ENCODE assay signal across 19 mouse cellular contexts in the genomic region with DNA sequence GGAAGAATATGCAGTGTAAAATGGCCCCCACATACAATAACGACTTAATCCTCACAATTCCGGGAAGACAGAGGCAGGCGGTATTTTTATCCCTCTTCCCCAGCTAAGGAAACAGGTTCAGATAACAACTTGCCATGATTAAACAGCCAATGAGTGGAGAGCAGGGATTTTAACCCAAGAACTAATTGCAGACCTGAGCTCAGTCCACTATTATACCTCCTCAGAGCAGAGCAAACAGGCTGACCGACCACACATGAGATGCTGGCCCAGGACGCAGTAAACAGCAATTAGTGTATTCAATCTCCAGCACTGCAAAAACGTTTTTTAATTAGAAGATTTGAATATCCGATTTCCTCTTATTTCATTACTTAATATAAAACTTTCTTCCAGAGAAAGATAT. TPM values are rescaled to one million over a fixed set of nuclear protein-coding genes. Genes with fewer than 3 reads are reported as not detected.
DNase-seq lines count a peak whose midpoint lies in the region; ATAC-seq lines count a peak whose summit lies in the region.
"Had no signal": no experiment of that assay in that cellular context is flagged by ENCODE, and none has a peak within 500 bp of the region (broad histone marks: within the 10 kb centered on the region; RNA-seq: fewer than 3 reads in every experiment).

No protein-coding gene starts in this region.

- H3K27me3 ChIP-seq in heart, embryonic 15.5 days: peaks cover 7% of the 10 kb centered on the region; the same call in 1 of the 2 replicates
- H3K27me3 ChIP-seq in midbrain, embryonic 11.5 days (ENCODE audit: control insufficient read depth, insufficient read depth, low read length): no peaks in the 10 kb centered on the region; the same call in 1 of the 2 replicates
- no peaks in the 10 kb centered on the region for H3K27me3 ChIP-seq in midbrain, embryonic 15.5 days (replicated peaks)
- H3K27me3 ChIP-seq: intestine, embryonic 15.5 days; kidney, embryonic 15.5 days had no signal

- no peak overlapping the region for H3K9ac ChIP-seq in heart, embryonic 15.5 days
- H3K9ac ChIP-seq in midbrain, embryonic 11.5 days (ENCODE audit: low read length): no peak overlapping the region
- no peak overlapping the region for H3K9ac ChIP-seq in midbrain, embryonic 15.5 days
- H3K9ac ChIP-seq: forebrain, embryonic 12.5 days; heart, embryonic 12.5 days; hindbrain, embryonic 14.5 days; intestine, embryonic 15.5 days; kidney, embryonic 15.5 days had no signal

- H3K9me3 ChIP-seq in heart, embryonic 15.5 days (replicated peaks): no peaks in the 10 kb centered on the region
- no peaks in the 10 kb centered on the region for H3K9me3 ChIP-seq in midbrain, embryonic 11.5 days (ENCODE audit: control insufficient read depth, low read length)
- no peaks in the 10 kb centered on the region for H3K9me3 ChIP-seq in midbrain, embryonic 15.5 days
- H3K9me3 ChIP-seq: forebrain, embryonic 12.5 days; heart, embryonic 12.5 days; hindbrain, embryonic 10.5 days; intestine, embryonic 15.5 days; kidney, embryonic 15.5 days had no signal

- DNase-seq in heart, adult 11 months: peak; percentile 88
- DNase-seq in heart, postnatal 4 days: no peak
- no peak for DNase-seq in heart, adult 8-10 months (ENCODE audit: low spot score)
- DNase-seq in midbrain, embryonic 11.5 days (ENCODE audit: low spot score, missing footprints): peak; percentile 76
- DNase-seq in urinary bladder, postnatal 25 days (ENCODE audit: low spot score): no peak
- DNase-seq: adrenal gland, adult 2 months; adrenal gland, postnatal 25 days; cerebellum, adult 2 months; cerebellum, postnatal 10 days; gastrocnemius, postnatal 10 days; kidney, adult 2 months had no signal

- 0 out of 2 replicates have a peak overlapping the region, but pooled peaks have one; percentile 35 for H3K27ac ChIP-seq in heart, embryonic 15.5 days
- H3K27ac ChIP-seq in midbrain, embryonic 11.5 days (ENCODE audit: low read depth, low read length): no peak overlapping the region
- H3K27ac ChIP-seq in midbrain, embryonic 15.5 days: no peak overlapping the region
- H3K27ac ChIP-seq: forebrain, embryonic 12.5 days; hindbrain, embryonic 10.5 days; hindbrain, embryonic 14.5 days; intestine, embryonic 15.5 days; kidney, embryonic 15.5 days had no signal

- WGBS in heart, embryonic 15.5 days: 39% methylated on average over 7 of the region's 7 CpGs
- 63% methylated on average over 7 of the region's 7 CpGs for WGBS in midbrain, embryonic 11.5 days
- WGBS in midbrain, embryonic 15.5 days: 50% methylated on average over 7 of the region's 7 CpGs

- no peak overlapping the region for H3K4me3 ChIP-seq in heart, embryonic 15.5 days
- no peak overlapping the region for H3K4me3 ChIP-seq in midbrain, embryonic 11.5 days (ENCODE audit: low read depth, low read length)
- H3K4me3 ChIP-seq in midbrain, embryonic 15.5 days: no peak overlapping the region
- H3K4me3 ChIP-seq: forebrain, embryonic 12.5 days; heart, embryonic 12.5 days; hindbrain, embryonic 10.5 days; intestine, embryonic 15.5 days; kidney, embryonic 15.5 days had no signal

- H3K4me1 ChIP-seq in heart, embryonic 15.5 days (replicated peaks): peaks cover 16% of the 10 kb centered on the region
- H3K4me1 ChIP-seq in midbrain, embryonic 11.5 days (ENCODE audit: control insufficient read depth, insufficient read depth, low read length): peaks cover 5% of the 10 kb centered on the region; the same call in 1 of the 2 replicates
- H3K4me1 ChIP-seq in midbrain, embryonic 15.5 days: peaks cover 10% of the 10 kb centered on the region
- H3K4me1 ChIP-seq: intestine, embryonic 15.5 days had no signal

- ATAC-seq in heart, embryonic 15.5 days (replicated peaks; ENCODE audit: insufficient number of reproducible peaks, insufficient read depth, low FRiP score, low read depth): no peak
- ATAC-seq in midbrain, embryonic 11.5 days (ENCODE audit: low FRiP score): no peak
- no peak for ATAC-seq in midbrain, embryonic 15.5 days (replicated peaks)
- ATAC-seq: intestine, embryonic 15.5 days had no signal

- H3K36me3 ChIP-seq in heart, embryonic 15.5 days: no peaks in the 10 kb centered on the region
- H3K36me3 ChIP-seq in midbrain, embryonic 11.5 days (ENCODE audit: control insufficient read depth, insufficient read depth, low read length): no peaks in the 10 kb centered on the region
- H3K36me3 ChIP-seq in midbrain, embryonic 15.5 days (replicated peaks): no peaks in the 10 kb centered on the region
- H3K36me3 ChIP-seq: forebrain, embryonic 12.5 days; heart, embryonic 12.5 days; hindbrain, embryonic 10.5 days; intestine, embryonic 15.5 days; kidney, embryonic 15.5 days had no signal

- 0 out of 2 replicates have a peak overlapping the region, but pooled peaks have one; percentile 5 for H3K4me2 ChIP-seq in heart, embryonic 15.5 days
- H3K4me2 ChIP-seq in midbrain, embryonic 11.5 days: no peak overlapping the region
- no peak overlapping the region for H3K4me2 ChIP-seq in midbrain, embryonic 15.5 days
- H3K4me2 ChIP-seq: forebrain, embryonic 12.5 days; heart, embryonic 12.5 days; hindbrain, embryonic 14.5 days; intestine, embryonic 15.5 days; kidney, embryonic 15.5 days had no signal

RNA-seq across cellular contexts. Expression of gene Klhl8, which starts 2.2 kb away (rescaled TPM):
- 10 to 100 TPM; 12.1 to 13.1 TPM for total RNA-seq in heart, postnatal 4 days (2021)
- polyA plus RNA-seq in heart, embryonic 15.5 days (2015; fragmentation: Nextera tagmentation; extraction: Ambion mirVana): 11.4 and 13.2 TPM in 2 replicates
- total RNA-seq in heart, adult 8-10 months (2022): 10 to 100 TPM; 10.4 to 11.2 (median 10.5) TPM
- polyA plus RNA-seq in midbrain, embryonic 11.5 days (2014; fragmentation: Nextera tagmentation; extraction: Ambion mirVana): 16.5 and 16.9 TPM in 2 replicates
- polyA plus RNA-seq in midbrain, embryonic 15.5 days (2015; fragmentation: Nextera tagmentation; extraction: Ambion mirVana): 45.2 and 46.4 TPM in 2 replicates

Comparison
In these comparisons a context has a peak if more than half of its experiments do, and no peak if none do; other contexts are left out.
1. DNase-seq: peak in heart, adult 11 months (single experiment) and midbrain, embryonic 11.5 days (single experiment); none in heart, postnatal 4 days (single experiment), heart, adult 8-10 months (single experiment) and urinary bladder, postnatal 25 days (single experiment).